Mouse (Mus musculus): ENCODE measurements around the gene Whamm.

DNA sequence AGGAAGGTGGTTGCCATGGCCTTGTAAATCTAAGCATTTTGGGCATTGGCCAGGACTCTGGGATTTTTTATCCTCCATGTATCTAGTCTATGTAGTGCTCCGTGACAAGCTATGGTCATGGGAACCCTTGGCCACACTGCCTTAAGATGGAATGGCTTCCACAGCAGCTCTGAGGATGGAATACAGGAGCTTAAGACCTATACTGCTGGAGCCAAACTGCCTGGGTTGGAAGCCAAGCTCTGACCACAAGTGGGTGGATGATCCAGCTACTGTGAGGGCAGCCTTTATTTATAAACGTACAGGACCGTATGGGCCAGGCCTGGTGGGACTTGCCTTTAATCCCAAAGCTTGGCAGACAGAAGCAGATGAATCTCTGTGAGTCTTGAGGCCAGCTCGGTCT is 34.6 kb upstream of the Whamm start:
- TF ChIP-seq ZNF384 (IDR thresholded peaks at IDR 0.05; ENCODE audit: low read depth, low read length): no peak
- TF ChIP-seq CHD2 (IDR thresholded peaks at IDR 0.05; ENCODE audit: low read depth, low read length): no peak
- no peak for TF ChIP-seq ZC3H11A (IDR thresholded peaks at IDR 0.05; ENCODE audit: borderline replicate concordance, low read depth, low read length)
- no peak for TF ChIP-seq MAFK (IDR thresholded peaks at IDR 0.05; ENCODE audit: insufficient read depth, low read depth, low read length)
- no peak for TF ChIP-seq HCFC1 (IDR thresholded peaks at IDR 0.05; ENCODE audit: borderline replicate concordance, insufficient read depth, low read length)

Data from ES-E14 (cell line).